Mouse (Mus musculus): ENCODE measurements around the gene Kcnk18.

DNA sequence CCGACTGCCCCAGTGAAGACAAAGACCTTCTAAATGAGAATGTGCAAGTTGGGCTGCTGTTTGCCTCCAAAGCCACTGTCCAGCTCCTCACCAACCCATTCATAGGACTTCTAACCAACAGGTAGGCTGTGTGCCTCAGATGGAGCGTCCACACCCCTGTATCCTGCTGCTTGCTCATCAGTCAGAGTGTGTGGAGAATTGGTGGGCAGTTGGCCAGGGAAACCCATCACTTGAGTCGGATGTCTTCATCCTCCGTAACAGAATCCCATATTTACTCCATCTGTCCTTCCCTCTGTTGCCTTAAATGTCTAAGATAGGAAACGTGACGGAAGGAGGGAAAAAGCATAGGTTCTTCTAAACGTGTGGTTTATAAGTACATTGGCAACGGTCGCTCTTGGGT lies 44.2 kb downstream of the Kcnk18 start:
- TF ChIP-seq CTCF (IDR thresholded peaks at IDR 0.05; ENCODE audit: low read depth, low read length) (no peak), POLR2A (IDR thresholded peaks at IDR 0.05; ENCODE audit: extremely low read depth, insufficient read depth, low read length) (no peak)
